Mouse (Mus musculus) thymus, adult 2 months (tissue): ENCODE results near the gene Nars2. TPM values are rescaled to one million over a fixed set of nuclear protein-coding genes. Genes with fewer than 3 reads are reported as not detected.

ENCODE experiments used
- DNase-seq: peaks from one replicate; pipeline ENCODE4 v3.0.0; 2021
- H3K27ac ChIP-seq: fragments of 200-500 bp; 2 replicates; pipeline ENCODE4 v1.5.1; 2012; ENCODE audit warnings: low read length, control low read depth; ENCODE audit not compliant: control insufficient read depth, insufficient read depth
- H3K27me3 ChIP-seq: fragments of 200-500 bp; 2 replicates; pipeline ENCODE4 v1.6.1; 2012; ENCODE audit warnings: mild to moderate bottlenecking, low read length, moderate library complexity, mixed read lengths; ENCODE audit not compliant: control insufficient read depth, insufficient read depth
- H3K36me3 ChIP-seq: fragments of 200-500 bp; 2 replicates; pipeline ENCODE4 v1.6.1; 2012; ENCODE audit warnings: mild to moderate bottlenecking, low read length, moderate library complexity; ENCODE audit not compliant: control insufficient read depth, insufficient read depth
- H3K4me1 ChIP-seq: fragments of 200-500 bp; replicated peaks from 2 replicates; pipeline ENCODE4 v1.6.1; 2012; ENCODE audit warnings: low read length; ENCODE audit not compliant: control insufficient read depth, insufficient read depth
- H3K4me3 ChIP-seq: fragments of 200-500 bp; 2 replicates; pipeline ENCODE4 v1.5.1; 2012; ENCODE audit warnings: mild to moderate bottlenecking, low read length, control low read depth, moderate library complexity; ENCODE audit not compliant: control insufficient read depth, insufficient read depth
- CTCF ChIP-seq: fragments of 200-500 bp; IDR thresholded peaks from 2 replicates; pipeline ENCODE4 v1.5.1; 2012; ENCODE audit warnings: mild to moderate bottlenecking, control low read depth, low read length, moderate library complexity, borderline replicate concordance; ENCODE audit not compliant: control insufficient read depth, poor library complexity, insufficient read depth; ENCODE audit errors: extremely low read depth
- POLR2A ChIP-seq: fragments of 200-500 bp; IDR thresholded peaks from 2 replicates; pipeline ENCODE4 v1.6.1; 2012; ENCODE audit warnings: mild to moderate bottlenecking, low read length, control low read depth, moderate library complexity; ENCODE audit not compliant: control insufficient read depth, poor library complexity, insufficient read depth; ENCODE audit errors: extremely low read depth
- WGBS: fragments of 180-500 bp; shearing (Covaris S2); methylation state at CpG from one replicate; pipeline ENCODE4 v1.1.7; 2018; 5-methylcytosine and 5-hydroxymethylcytosine counted together
- polyA plus RNA-seq: library from polyadenylated mRNA; depleted of rRNA; stranded (reverse); fragments of >200 nt; gene quantifications from 2 replicates; pipeline ENCODE4 v1.2.3, GENCODE M21; 2012

The Nars2 gene
- polyA plus RNA-seq, 1 experiment, result 3.2 TPM

- no peak for DNase-seq
- H3K27ac ChIP-seq, result no peak overlapping the region; the same call in 1 of the 2 replicates
- no peaks in the 10 kb centered on the region for H3K4me1 ChIP-seq
- TF ChIP-seq CTCF, result no peak
- TF ChIP-seq POLR2A, result no peak
- H3K36me3 ChIP-seq, result no peaks in the 10 kb centered on the region
- H3K27me3 ChIP-seq, result no peaks in the 10 kb centered on the region
- H3K4me3 ChIP-seq, result no peak overlapping the region
- 89% methylated on average over 3 of the region's 3 CpGs for WGBS
These were observed 15.9 kb downstream of the Nars2 start for GRCm38 (mm10) chr7:96967188-96967587.

- no peak overlapping the region for H3K4me3 ChIP-seq
- no peak for TF ChIP-seq CTCF
- TF ChIP-seq POLR2A, result no peak
- no peak overlapping the region for H3K27ac ChIP-seq
- DNase-seq, result no peak
- H3K36me3 ChIP-seq, result no peaks in the 10 kb centered on the region
- H3K4me1 ChIP-seq, result no peaks in the 10 kb centered on the region
- no peaks in the 10 kb centered on the region for H3K27me3 ChIP-seq
- 40% methylated on average over 1 of the region's 1 CpGs for WGBS
These were observed 19.1 kb downstream of the Nars2 start for GRCm38 (mm10) chr7:96970359-96970758.

- no peak overlapping the region for H3K4me3 ChIP-seq
- H3K4me1 ChIP-seq, result no peaks in the 10 kb centered on the region
- no peaks in the 10 kb centered on the region for H3K36me3 ChIP-seq
- TF ChIP-seq CTCF (no peak), POLR2A (no peak)
- no peak overlapping the region for H3K27ac ChIP-seq
- no peaks in the 10 kb centered on the region for H3K27me3 ChIP-seq
- 85% methylated on average over 21 of the region's 21 CpGs for WGBS
- no peak for DNase-seq
These were observed 20.0 kb downstream of the Nars2 start for GRCm38 (mm10) chr7:96971027-96971996.

- Histone ChIP-seq H3K4me3 (no peak overlapping the region), H3K4me1 (no peaks in the 10 kb centered on the region), H3K27me3 (no peaks in the 10 kb centered on the region), H3K36me3 (no peaks in the 10 kb centered on the region), H3K27ac (no peak overlapping the region)
- 81% methylated on average over 8 of the region's 8 CpGs for WGBS
- TF ChIP-seq POLR2A (no peak), CTCF (no peak)
- no peak for DNase-seq
These were observed 21.0 kb downstream of the Nars2 start for GRCm38 (mm10) chr7:96972138-96972904.

- 96% methylated on average over 5 of the region's 5 CpGs for WGBS
- Histone ChIP-seq H3K27me3 (no peaks in the 10 kb centered on the region), H3K4me3 (no peak overlapping the region), H3K36me3 (no peaks in the 10 kb centered on the region), H3K4me1 (no peaks in the 10 kb centered on the region), H3K27ac (no peak overlapping the region)
- DNase-seq, result no peak
- TF ChIP-seq POLR2A (no peak), CTCF (no peak)
These were observed 24.6 kb downstream of the Nars2 start for GRCm38 (mm10) chr7:96975914-96976313.

GRCm38 (mm10) chr7:96977209-96977608 is 25.9 kb downstream of the Nars2 start:
- no peak for TF ChIP-seq CTCF
- Histone ChIP-seq H3K27me3 (no peaks in the 10 kb centered on the region), H3K36me3 (no peaks in the 10 kb centered on the region), H3K4me1 (no peaks in the 10 kb centered on the region), H3K4me3 (no peak overlapping the region), H3K27ac (no peak overlapping the region)
- WGBS, result 94% methylated on average over 1 of the region's 1 CpGs
- no peak for DNase-seq

- Histone ChIP-seq H3K4me3 (no peak overlapping the region), H3K4me1 (no peaks in the 10 kb centered on the region), H3K27me3 (no peaks in the 10 kb centered on the region), H3K36me3 (no peaks in the 10 kb centered on the region), H3K27ac (no peak overlapping the region)
- DNase-seq, result no peak
- no peak for TF ChIP-seq CTCF
- TF ChIP-seq POLR2A, result no peak
- 94% methylated on average over 2 of the region's 2 CpGs for WGBS
These were observed 30.1 kb downstream of the Nars2 start for GRCm38 (mm10) chr7:96981366-96981765.
